Mouse (Mus musculus): ENCODE measurements around the gene Nol9. TPM values are rescaled to one million over a fixed set of nuclear protein-coding genes. Genes with fewer than 3 reads are reported as not detected.

Nol9 gene
- polyA plus RNA-seq, 1 experiment from 2014 or later: 23.4 TPM

GRCm38 (mm10) chr4:152067280-152067679 lies 28.2 kb downstream of the Nol9 start:
- DNase-seq (ENCODE audit: low spot score, missing footprints) (no peak), ATAC-seq (ENCODE audit: low FRiP score) (no peak)
- Histone ChIP-seq H3K27ac (ENCODE audit: low read depth, low read length) (no peak overlapping the region), H3K27me3 (ENCODE audit: control insufficient read depth, insufficient read depth, low read length) (no peaks in the 10 kb centered on the region), H3K9me3 (ENCODE audit: control insufficient read depth, low read length) (no peaks in the 10 kb centered on the region), H3K36me3 (ENCODE audit: control insufficient read depth, insufficient read depth, low read length) (no peaks in the 10 kb centered on the region), H3K4me3 (ENCODE audit: low read depth, low read length) (no peak overlapping the region), H3K4me2 (no peak overlapping the region), H3K4me1 (ENCODE audit: control insufficient read depth, insufficient read depth, low read length) (peaks cover 2% of the 10 kb centered on the region), H3K9ac (ENCODE audit: low read length) (no peak overlapping the region)

GRCm38 (mm10) chr4:152068166-152068724 lies 29.1 kb downstream of the Nol9 start:
- 77% methylated on average over 6 of the region's 6 CpGs for WGBS
- no peaks in the 10 kb centered on the region for H3K27me3 ChIP-seq (ENCODE audit: control insufficient read depth, insufficient read depth, low read length)
- no peak overlapping the region for H3K9ac ChIP-seq (ENCODE audit: low read length)
- H3K27ac ChIP-seq (ENCODE audit: low read depth, low read length): no peak overlapping the region
- no peaks in the 10 kb centered on the region for H3K36me3 ChIP-seq (ENCODE audit: control insufficient read depth, insufficient read depth, low read length)
- H3K4me1 ChIP-seq (ENCODE audit: control insufficient read depth, insufficient read depth, low read length): peaks cover 7% of the 10 kb centered on the region
- ATAC-seq (ENCODE audit: low FRiP score) (no peak), DNase-seq (ENCODE audit: low spot score, missing footprints) (no peak)
- H3K4me3 ChIP-seq (ENCODE audit: low read depth, low read length): no peak overlapping the region
- H3K4me2 ChIP-seq: no peak overlapping the region
- H3K9me3 ChIP-seq (ENCODE audit: control insufficient read depth, low read length): no peaks in the 10 kb centered on the region

GRCm38 (mm10) chr4:152069245-152069644 lies 30.1 kb downstream of the Nol9 start:
- H3K27ac ChIP-seq (ENCODE audit: low read depth, low read length): no peak overlapping the region
- no peak overlapping the region for H3K9ac ChIP-seq (ENCODE audit: low read length)
- no peak overlapping the region for H3K4me2 ChIP-seq
- DNase-seq (ENCODE audit: low spot score, missing footprints) (no peak), ATAC-seq (ENCODE audit: low FRiP score) (no peak)
- 87% methylated on average over 3 of the region's 3 CpGs for WGBS
- no peaks in the 10 kb centered on the region for H3K9me3 ChIP-seq (ENCODE audit: control insufficient read depth, low read length)
- H3K36me3 ChIP-seq (ENCODE audit: control insufficient read depth, insufficient read depth, low read length): no peaks in the 10 kb centered on the region
- no peaks in the 10 kb centered on the region for H3K27me3 ChIP-seq (ENCODE audit: control insufficient read depth, insufficient read depth, low read length)
- H3K4me1 ChIP-seq (ENCODE audit: control insufficient read depth, insufficient read depth, low read length): peaks cover 7% of the 10 kb centered on the region
- H3K4me3 ChIP-seq (ENCODE audit: low read depth, low read length): no peak overlapping the region

- peaks cover 7% of the 10 kb centered on the region for H3K4me1 ChIP-seq (ENCODE audit: control insufficient read depth, insufficient read depth, low read length)
- no peaks in the 10 kb centered on the region for H3K9me3 ChIP-seq (ENCODE audit: control insufficient read depth, low read length)
- no peak overlapping the region for H3K4me2 ChIP-seq
- H3K27ac ChIP-seq (ENCODE audit: low read depth, low read length): no peak overlapping the region
- no peaks in the 10 kb centered on the region for H3K27me3 ChIP-seq (ENCODE audit: control insufficient read depth, insufficient read depth, low read length)
- H3K4me3 ChIP-seq (ENCODE audit: low read depth, low read length): no peak overlapping the region
- no peak overlapping the region for H3K9ac ChIP-seq (ENCODE audit: low read length)
- no peaks in the 10 kb centered on the region for H3K36me3 ChIP-seq (ENCODE audit: control insufficient read depth, insufficient read depth, low read length)
- DNase-seq (ENCODE audit: low spot score, missing footprints) (no peak), ATAC-seq (ENCODE audit: low FRiP score) (no peak)
- 82% methylated on average over 11 of the region's 11 CpGs for WGBS
These were observed 31.6 kb downstream of the Nol9 start for GRCm38 (mm10) chr4:152070494-152071396.

- H3K36me3 ChIP-seq (ENCODE audit: control insufficient read depth, insufficient read depth, low read length): no peaks in the 10 kb centered on the region
- DNase-seq (ENCODE audit: low spot score, missing footprints): no peak
- WGBS: 65% methylated on average over 10 of the region's 10 CpGs
- H3K4me1 ChIP-seq (ENCODE audit: control insufficient read depth, insufficient read depth, low read length): peaks cover 7% of the 10 kb centered on the region
- H3K27ac ChIP-seq (ENCODE audit: low read depth, low read length): no peak within 1 kb of the TSS
- H3K4me3 ChIP-seq (ENCODE audit: low read depth, low read length): no peak within 1 kb of the TSS
- H3K27me3 ChIP-seq (ENCODE audit: control insufficient read depth, insufficient read depth, low read length): no peaks in the 10 kb centered on the region
- H3K4me2 ChIP-seq: no peak within 1 kb of the TSS
- H3K9ac ChIP-seq (ENCODE audit: low read length): no peak within 1 kb of the TSS
- no peaks in the 10 kb centered on the region for H3K9me3 ChIP-seq (ENCODE audit: control insufficient read depth, low read length)
- no peak for ATAC-seq (ENCODE audit: low FRiP score)
These were observed 33.0 kb downstream of the Nol9 start, which contains the start of gene Plekhg5 for GRCm38 (mm10) chr4:152072121-152072601. Plekhg5 (plus strand) TSS chr4:152072498.

- no peak overlapping the region for H3K4me3 ChIP-seq (ENCODE audit: low read depth, low read length)
- no peak for DNase-seq (ENCODE audit: low spot score, missing footprints)
- no peak overlapping the region for H3K4me2 ChIP-seq
- ATAC-seq (ENCODE audit: low FRiP score): no peak
- H3K9ac ChIP-seq (ENCODE audit: low read length): no peak overlapping the region
- no peak overlapping the region for H3K27ac ChIP-seq (ENCODE audit: low read depth, low read length)
- no peaks in the 10 kb centered on the region for H3K9me3 ChIP-seq (ENCODE audit: control insufficient read depth, low read length)
- H3K4me1 ChIP-seq (ENCODE audit: control insufficient read depth, insufficient read depth, low read length): peaks cover 7% of the 10 kb centered on the region
- 66% methylated on average over 10 of the region's 10 CpGs for WGBS
- H3K36me3 ChIP-seq (ENCODE audit: control insufficient read depth, insufficient read depth, low read length): no peaks in the 10 kb centered on the region
- no peaks in the 10 kb centered on the region for H3K27me3 ChIP-seq (ENCODE audit: control insufficient read depth, insufficient read depth, low read length)
These were observed 33.5 kb downstream of the Nol9 start for GRCm38 (mm10) chr4:152072655-152073054.

GRCm38 (mm10) chr4:152073715-152074114 lies 34.6 kb downstream of the Nol9 start:
- Histone ChIP-seq H3K9ac (ENCODE audit: low read length) (no peak overlapping the region), H3K4me3 (ENCODE audit: low read depth, low read length) (no peak overlapping the region), H3K27ac (ENCODE audit: low read depth, low read length) (no peak overlapping the region), H3K9me3 (ENCODE audit: control insufficient read depth, low read length) (no peaks in the 10 kb centered on the region), H3K36me3 (ENCODE audit: control insufficient read depth, insufficient read depth, low read length) (no peaks in the 10 kb centered on the region), H3K4me1 (ENCODE audit: control insufficient read depth, insufficient read depth, low read length) (peaks cover 7% of the 10 kb centered on the region), H3K27me3 (ENCODE audit: control insufficient read depth, insufficient read depth, low read length) (no peaks in the 10 kb centered on the region), H3K4me2 (no peak overlapping the region)
- ATAC-seq (ENCODE audit: low FRiP score) (no peak), DNase-seq (ENCODE audit: low spot score, missing footprints) (no peak)
- WGBS: 86% methylated on average over 6 of the region's 6 CpGs

- H3K9me3 ChIP-seq (ENCODE audit: control insufficient read depth, low read length): no peaks in the 10 kb centered on the region
- no peaks in the 10 kb centered on the region for H3K36me3 ChIP-seq (ENCODE audit: control insufficient read depth, insufficient read depth, low read length)
- ATAC-seq (ENCODE audit: low FRiP score) (no peak), DNase-seq (ENCODE audit: low spot score, missing footprints) (no peak)
- no peak overlapping the region for H3K27ac ChIP-seq (ENCODE audit: low read depth, low read length)
- H3K4me1 ChIP-seq (ENCODE audit: control insufficient read depth, insufficient read depth, low read length): peaks cover 7% of the 10 kb centered on the region
- H3K27me3 ChIP-seq (ENCODE audit: control insufficient read depth, insufficient read depth, low read length): no peaks in the 10 kb centered on the region
- H3K9ac ChIP-seq (ENCODE audit: low read length): no peak overlapping the region
- 80% methylated on average over 9 of the region's 9 CpGs for WGBS
- H3K4me2 ChIP-seq: no peak overlapping the region
- H3K4me3 ChIP-seq (ENCODE audit: low read depth, low read length): no peak overlapping the region
These were observed 35.4 kb downstream of the Nol9 start for GRCm38 (mm10) chr4:152074548-152074947.

- no peaks in the 10 kb centered on the region for H3K36me3 ChIP-seq (ENCODE audit: control insufficient read depth, insufficient read depth, low read length)
- H3K27me3 ChIP-seq (ENCODE audit: control insufficient read depth, insufficient read depth, low read length): no peaks in the 10 kb centered on the region
- no peak overlapping the region for H3K4me3 ChIP-seq (ENCODE audit: low read depth, low read length)
- H3K9me3 ChIP-seq (ENCODE audit: control insufficient read depth, low read length): no peaks in the 10 kb centered on the region
- no peak overlapping the region for H3K9ac ChIP-seq (ENCODE audit: low read length)
- ATAC-seq (ENCODE audit: low FRiP score): no peak
- no peak for DNase-seq (ENCODE audit: low spot score, missing footprints)
- peaks cover 5% of the 10 kb centered on the region for H3K4me1 ChIP-seq (ENCODE audit: control insufficient read depth, insufficient read depth, low read length)
- no peak overlapping the region for H3K27ac ChIP-seq (ENCODE audit: low read depth, low read length)
- WGBS: 86% methylated on average over 9 of the region's 9 CpGs
- no peak overlapping the region for H3K4me2 ChIP-seq
These were observed 38.1 kb downstream of the Nol9 start for GRCm38 (mm10) chr4:152077191-152077590.
